Mouse (Mus musculus) cerebellum, adult 2 months (tissue): ENCODE data around the gene Hist1h1e.

Experiments used
- CTCF ChIP-seq: fragments of 200-500 bp; IDR thresholded peaks from 2 replicates; pipeline ENCODE4 v1.5.1; 2011; ENCODE audit warnings: low read depth, mild to moderate bottlenecking, control low read depth, low read length, moderate library complexity, borderline replicate concordance; ENCODE audit not compliant: insufficient read depth
- POLR2A ChIP-seq: fragments of 200-500 bp; IDR thresholded peaks from 2 replicates; pipeline ENCODE4 v1.6.1; 2011; ENCODE audit warnings: low read length, control low read depth, borderline replicate concordance; ENCODE audit not compliant: insufficient read depth

GRCm38 (mm10) chr13:23595622-23596372 is 26.6 kb downstream of the Hist1h1e start:
- no peak for TF ChIP-seq POLR2A
- no peak for TF ChIP-seq CTCF
